Mouse (Mus musculus) adrenal gland, postnatal 36 days (tissue): ENCODE data around the gene H6pd. TPM values are rescaled to one million over a fixed set of nuclear protein-coding genes. Genes with fewer than 3 reads are reported as not detected.
A peak's percentile ranks its signal among the peaks of the same experiment; 100 is the strongest.
"Not testable (repeated sequence)": the region's sequence is repeated elsewhere in the genome, so short reads cannot be mapped to it uniquely, and the experiment has no call there.

Experiments
- DNase-seq, 2 experiments: peaks; one replicate each; pipeline ENCODE4 v3.0.0; 2021; ENCODE audit warnings: mixed read lengths in 1 of 2
- long read RNA-seq, 2 experiments: library from polyadenylated mRNA; stranded (forward); transcript quantifications; one replicate each; pipeline ENCODE4 v2.0.0; 2021; ENCODE audit warnings: borderline sequencing depth in 2 of 2
- total RNA-seq, 2 experiments: library from RNA; stranded (reverse); gene quantifications; 2 replicates each; pipeline ENCODE4 v1.2.3; 2021

H6pd gene
- total RNA-seq = 100 to 1,000 TPM; 152 to 160 TPM
- long read RNA-seq, experiment 1, full-length matches to known transcripts = 8 of 55 reads
- long read RNA-seq, experiment 1, partial matches to known transcripts = 3 of 55 reads
- long read RNA-seq, experiment 1, other reads (novel, unspliced or antisense) = 44 of 55 reads
- long read RNA-seq, experiment 2, full-length matches to known transcripts = 13 of 33 reads
- long read RNA-seq, experiment 2, partial matches to known transcripts = 2 of 33 reads
- long read RNA-seq, experiment 2, other reads (novel, unspliced or antisense) = 18 of 33 reads

GRCm38 (mm10) chr4:150008853-150009586, at the start of gene H6pd:
Gene H6pd (minus strand): TSS chr4:150009023.
- DNase-seq = peak; percentile 94 to 97

- no peak for DNase-seq
Observed at GRCm38 (mm10) chr4:150057722-150058121, 48.9 kb upstream of the H6pd start.

- peak; percentile 29 to 35 for DNase-seq
Observed at GRCm38 (mm10) chr4:150056171-150056570, 47.3 kb upstream of the H6pd start.

GRCm38 (mm10) chr4:150052380-150052779, 43.6 kb upstream of the H6pd start:
- no peak for DNase-seq

GRCm38 (mm10) chr4:150051514-150051913, 42.7 kb upstream of the H6pd start:
- DNase-seq = no peak

GRCm38 (mm10) chr4:150049564-150050226, 40.9 kb upstream of the H6pd start:
- DNase-seq = no peak

- no peak for DNase-seq
Observed at GRCm38 (mm10) chr4:150049157-150049513, 40.3 kb upstream of the H6pd start.

- peak; percentile 53 to 58 for DNase-seq
Observed at GRCm38 (mm10) chr4:150048478-150049156, 39.8 kb upstream of the H6pd start.

GRCm38 (mm10) chr4:150048038-150048437, 39.2 kb upstream of the H6pd start:
- peak; percentile 78 to 82 for DNase-seq

GRCm38 (mm10) chr4:150043591-150043990, 34.8 kb upstream of the H6pd start:
- DNase-seq = no peak

- DNase-seq = no peak
Observed at GRCm38 (mm10) chr4:150041346-150042110, 32.7 kb upstream of the H6pd start.

GRCm38 (mm10) chr4:150040856-150041255, 32.0 kb upstream of the H6pd start:
- not testable (repeated sequence) for DNase-seq

- no peak for DNase-seq
Observed at GRCm38 (mm10) chr4:150040003-150040581, 31.3 kb upstream of the H6pd start.

GRCm38 (mm10) chr4:150038533-150038932, 29.7 kb upstream of the H6pd start:
- peak in 1 of 2 experiments; percentile 39 for DNase-seq

GRCm38 (mm10) chr4:150036094-150036493, 27.3 kb upstream of the H6pd start:
- DNase-seq = no peak

- peak; percentile 90 for DNase-seq
Observed at GRCm38 (mm10) chr4:150035280-150035679, 26.5 kb upstream of the H6pd start.

GRCm38 (mm10) chr4:150033261-150033671, 24.4 kb upstream of the H6pd start:
- DNase-seq = peak; percentile 34 to 50

- peak; percentile 70 to 72 for DNase-seq
Observed at GRCm38 (mm10) chr4:150031234-150031890, 22.5 kb upstream of the H6pd start.

- DNase-seq = peak; percentile 44 to 57
Observed at GRCm38 (mm10) chr4:150030449-150031233, 21.8 kb upstream of the H6pd start.

GRCm38 (mm10) chr4:150029885-150030284, 21.1 kb upstream of the H6pd start:
- DNase-seq = no peak
